Mouse (Mus musculus): Measurements from ENCODE around the gene Ctcf.

Ctcf gene

GRCm38 (mm10) chr8:105617451-105618278, 18.7 kb upstream of the Ctcf start:
- in situ Hi-C loops (cut with MboI; ENCODE audit: low sequenced_read_pairs) = no loop called here

GRCm38 (mm10) chr8:105618279-105618634, 18.1 kb upstream of the Ctcf start:
- in situ Hi-C loops (cut with MboI; ENCODE audit: low sequenced_read_pairs) = no loop called here

- in situ Hi-C loops (cut with MboI; ENCODE audit: low sequenced_read_pairs) = no loop called here
Measured at GRCm38 (mm10) chr8:105618892-105619591, 17.3 kb upstream of the Ctcf start.

- in situ Hi-C loops (cut with MboI; ENCODE audit: low sequenced_read_pairs) = no loop called here
Measured at GRCm38 (mm10) chr8:105620211-105620610, 16.2 kb upstream of the Ctcf start.

- in situ Hi-C loops (cut with MboI; ENCODE audit: low sequenced_read_pairs) = no loop called here
Measured at GRCm38 (mm10) chr8:105620946-105621720, 15.2 kb upstream of the Ctcf start.

GRCm38 (mm10) chr8:105621841-105622240, 14.5 kb upstream of the Ctcf start:
- in situ Hi-C loops (cut with MboI; ENCODE audit: low sequenced_read_pairs) = no loop called here

GRCm38 (mm10) chr8:105622421-105622920, 13.9 kb upstream of the Ctcf start:
- in situ Hi-C loops (cut with MboI; ENCODE audit: low sequenced_read_pairs) = no loop called here

GRCm38 (mm10) chr8:105623118-105623517, 13.2 kb upstream of the Ctcf start:
- in situ Hi-C loops (cut with MboI; ENCODE audit: low sequenced_read_pairs) = no loop called here

- in situ Hi-C loops (cut with MboI; ENCODE audit: low sequenced_read_pairs) = no loop called here
Measured at GRCm38 (mm10) chr8:105623679-105624245, 12.6 kb upstream of the Ctcf start.

GRCm38 (mm10) chr8:105624401-105624800, 12.0 kb upstream of the Ctcf start:
- in situ Hi-C loops (cut with MboI; ENCODE audit: low sequenced_read_pairs) = no loop called here

GRCm38 (mm10) chr8:105624831-105625230, 11.5 kb upstream of the Ctcf start:
- in situ Hi-C loops (cut with MboI; ENCODE audit: low sequenced_read_pairs) = no loop called here

GRCm38 (mm10) chr8:105626086-105626485, 10.3 kb upstream of the Ctcf start:
- in situ Hi-C loops (cut with MboI; ENCODE audit: low sequenced_read_pairs) = no loop called here

GRCm38 (mm10) chr8:105629337-105629736, 7.0 kb upstream of the Ctcf start:
- in situ Hi-C loops (cut with MboI; ENCODE audit: low sequenced_read_pairs) = no loop called here

- in situ Hi-C loops (cut with MboI; ENCODE audit: low sequenced_read_pairs) = no loop called here
Measured at GRCm38 (mm10) chr8:105634771-105635458, 1.5 kb upstream of the Ctcf start.

- in situ Hi-C loops (cut with MboI; ENCODE audit: low sequenced_read_pairs) = no loop called here
Measured at GRCm38 (mm10) chr8:105635481-105635880, 887 bp upstream of the Ctcf start.

- in situ Hi-C loops (cut with MboI; ENCODE audit: low sequenced_read_pairs) = no loop called here
Measured at GRCm38 (mm10) chr8:105636963-105637510, 669 bp downstream of the Ctcf start, which contains the start of gene Agrp. Gene Agrp (minus strand): TSS chr8:105637393.

GRCm38 (mm10) chr8:105637601-105638041, 1.3 kb downstream of the Ctcf start:
- in situ Hi-C loops (cut with MboI; ENCODE audit: low sequenced_read_pairs) = no loop called here

GRCm38 (mm10) chr8:105638510-105638909, 2.1 kb downstream of the Ctcf start:
- in situ Hi-C loops (cut with MboI; ENCODE audit: low sequenced_read_pairs) = no loop called here

- in situ Hi-C loops (cut with MboI; ENCODE audit: low sequenced_read_pairs) = no loop called here
Measured at GRCm38 (mm10) chr8:105639835-105640234, 3.5 kb downstream of the Ctcf start.

GRCm38 (mm10) chr8:105640511-105640910, 4.1 kb downstream of the Ctcf start:
- in situ Hi-C loops (cut with MboI; ENCODE audit: low sequenced_read_pairs) = no loop called here

Data from CH12F3 (cell line).